Mouse (Mus musculus) ovary, postnatal 10 days (tissue): ENCODE data around the gene Lypd6.

Experiments
- DNase-seq: peaks from one replicate; pipeline ENCODE4 v3.0.0; 2022; ENCODE audit warnings: low spot score

Gene Lypd6

DNA sequence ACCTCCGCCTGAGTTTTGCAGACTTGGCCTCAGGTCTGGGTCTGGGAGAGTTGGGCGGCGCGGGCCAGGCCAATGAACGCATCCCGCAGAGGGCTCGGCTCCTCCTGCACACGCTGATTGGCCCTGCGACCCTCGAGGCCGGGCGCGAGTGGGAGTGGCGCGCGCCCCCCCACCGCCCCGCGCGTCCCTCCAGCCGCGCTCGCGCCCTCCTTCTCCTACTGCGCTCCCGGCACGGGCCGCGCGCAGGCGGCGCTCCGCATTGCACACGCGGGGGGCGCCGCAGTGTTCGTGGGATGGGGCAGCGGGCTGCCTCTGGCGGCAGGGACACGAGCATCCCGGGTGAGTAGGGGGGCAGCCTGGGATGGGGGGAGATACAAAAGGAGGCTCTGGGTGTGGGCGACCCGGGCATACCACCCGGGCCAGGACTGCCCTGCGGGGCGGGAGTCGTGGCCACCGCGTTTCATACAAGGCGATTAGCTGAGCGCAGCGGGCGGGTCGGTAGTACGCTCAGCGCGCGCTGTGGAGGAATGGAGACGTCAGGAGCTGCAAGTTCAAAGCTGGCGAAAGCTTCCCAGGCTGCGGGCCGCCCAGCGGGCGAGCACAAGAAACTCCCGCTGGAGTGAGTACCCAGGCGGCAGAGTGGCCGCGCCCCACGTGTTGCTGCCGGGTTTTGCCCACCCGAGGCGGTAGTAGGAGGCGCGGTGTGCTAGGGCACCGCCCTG, at the start of gene Lypd6:
Lypd6 (plus strand) TSS at position 184 of the 722 bp plus-strand sequence.
- DNase-seq, result peak; percentile 41

DNA sequence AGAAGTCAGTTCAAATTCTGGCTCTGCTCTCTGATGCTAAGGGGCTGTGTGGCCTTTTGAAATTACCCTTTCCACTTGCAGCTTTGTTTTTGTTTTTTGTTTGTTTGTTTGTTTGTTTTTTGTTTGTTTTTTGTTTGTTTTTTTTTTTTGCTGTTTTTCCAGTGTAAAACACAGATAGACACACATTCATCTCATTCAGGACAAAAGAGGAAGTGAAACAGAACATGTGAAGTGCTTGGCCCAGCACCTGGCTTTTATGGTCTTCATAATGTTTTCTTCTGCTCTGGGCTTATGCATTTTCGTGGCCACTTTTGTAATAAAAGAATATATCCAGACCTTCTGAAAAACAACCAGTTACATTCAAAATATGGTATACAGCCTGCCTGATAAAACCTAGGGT, 46.8 kb upstream of the Lypd6 start:
- DNase-seq, result no peak

DNA sequence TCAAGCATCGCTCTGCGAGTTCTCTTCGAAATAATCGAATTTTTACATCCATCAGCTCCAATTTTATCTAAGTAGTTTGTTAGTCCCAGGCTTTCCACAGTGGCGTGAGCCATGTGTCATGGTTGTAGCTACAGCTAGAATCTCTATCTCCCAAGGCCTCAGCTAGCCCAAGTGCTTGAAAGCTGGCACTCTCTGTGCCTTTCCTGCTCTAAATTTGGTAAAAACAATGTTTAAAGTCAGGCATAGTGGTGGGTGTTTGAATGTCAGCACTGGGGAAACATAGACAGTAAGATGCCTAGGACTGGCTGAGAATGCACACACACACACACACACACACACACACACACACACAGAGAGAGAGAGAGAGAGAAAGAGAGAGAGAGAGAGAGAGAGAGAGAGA, 40.7 kb upstream of the Lypd6 start:
- no peak for DNase-seq

DNA sequence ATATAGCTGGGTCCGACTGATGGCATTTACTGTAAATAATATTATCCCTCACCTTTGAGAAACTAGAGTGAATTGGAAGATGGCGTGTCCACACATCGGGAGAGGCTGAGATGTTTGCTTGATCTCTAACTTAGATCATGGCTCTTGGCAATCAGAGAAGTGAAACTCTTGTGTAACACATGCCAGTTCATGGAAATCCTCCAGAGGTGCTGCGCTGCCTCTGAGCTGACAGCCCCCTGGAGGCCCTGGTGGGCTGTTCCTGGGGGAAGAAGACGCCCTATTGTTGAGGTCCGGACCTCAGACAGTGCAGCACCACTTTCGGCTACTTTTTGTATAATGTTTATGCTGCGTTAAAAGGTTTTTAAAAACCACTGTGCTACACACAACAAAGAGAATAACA, 37.3 kb upstream of the Lypd6 start:
- no peak for DNase-seq

DNA sequence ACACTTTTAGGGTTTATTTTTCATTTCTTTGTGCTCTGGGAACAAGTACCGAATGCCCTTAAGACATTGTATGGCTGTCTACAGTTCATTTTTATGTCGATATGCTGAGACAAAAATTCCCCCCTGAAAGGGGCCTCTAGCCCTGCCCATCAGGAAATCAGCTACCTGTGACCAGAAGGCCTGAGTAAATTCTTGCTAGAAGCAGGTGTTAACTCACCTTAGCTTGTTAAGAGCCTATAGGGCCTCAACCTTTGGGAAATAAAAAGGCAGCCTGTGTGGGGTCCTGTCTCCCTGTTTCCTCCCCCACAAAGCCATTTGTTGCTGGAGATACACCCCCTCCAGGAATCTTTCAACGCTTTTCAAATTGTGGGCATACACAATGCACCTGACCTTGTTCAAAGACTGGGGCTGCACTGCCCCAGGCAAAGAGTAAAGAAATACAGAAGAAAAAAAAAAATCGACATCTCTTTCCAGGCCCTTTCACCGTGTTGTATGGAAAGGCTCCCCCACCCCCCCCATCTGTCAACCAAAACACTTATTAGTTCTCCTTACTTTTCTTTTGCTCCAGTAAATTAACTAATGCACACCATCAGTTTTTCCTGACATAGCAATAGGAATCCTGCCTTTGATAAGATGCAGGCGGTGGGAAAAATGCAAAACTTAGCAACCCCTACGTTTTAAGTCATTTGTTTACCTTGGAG, 21.9 kb upstream of the Lypd6 start:
- DNase-seq, result no peak

DNA sequence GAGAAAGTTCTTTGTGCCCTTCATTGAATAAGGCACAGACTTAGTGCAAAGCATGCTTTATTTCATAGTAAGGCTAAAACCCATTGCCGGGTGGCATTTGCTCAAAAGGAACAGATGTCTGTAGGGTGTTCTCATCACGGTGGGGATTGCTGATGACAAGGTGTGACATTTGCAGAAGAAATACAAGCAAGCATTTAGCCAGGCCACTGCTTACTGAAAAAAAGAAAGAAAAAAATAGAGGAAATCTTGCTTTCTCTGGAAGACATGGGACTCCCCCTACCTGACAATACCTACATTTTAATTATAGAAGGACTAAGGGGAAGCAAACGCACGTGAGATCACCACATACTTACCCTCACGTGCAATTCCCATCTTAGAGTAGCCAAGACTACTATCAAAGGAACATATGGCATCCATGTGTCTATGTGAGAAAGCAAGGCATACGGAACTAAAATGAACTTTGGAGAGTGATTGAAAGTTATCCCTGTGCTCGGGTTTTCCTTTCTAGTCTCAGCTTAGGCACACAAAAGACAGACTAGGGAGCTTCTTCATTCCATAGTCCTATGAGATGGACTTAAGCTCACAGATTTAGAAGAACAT, 21.3 kb upstream of the Lypd6 start:
- no peak for DNase-seq

DNA sequence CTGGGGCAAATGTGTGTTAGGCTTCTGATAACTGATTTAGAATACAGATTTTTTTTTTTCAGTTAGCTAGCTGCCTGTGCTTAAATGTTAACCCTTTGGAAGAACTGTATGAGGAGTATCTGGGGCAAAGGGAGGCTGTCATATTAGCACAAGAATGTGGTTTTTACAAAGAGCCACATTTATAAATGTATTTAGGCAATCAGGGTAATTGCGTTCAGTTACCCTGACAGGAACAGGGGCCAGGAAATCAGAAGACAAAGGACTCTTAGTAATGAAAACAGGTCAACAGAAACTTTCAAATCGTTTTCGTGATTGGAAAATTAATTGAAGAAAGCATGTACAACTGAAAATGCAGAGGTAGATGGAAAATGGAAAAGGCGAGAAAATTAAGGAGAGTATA, 20.4 kb upstream of the Lypd6 start:
- DNase-seq, result no peak

DNA sequence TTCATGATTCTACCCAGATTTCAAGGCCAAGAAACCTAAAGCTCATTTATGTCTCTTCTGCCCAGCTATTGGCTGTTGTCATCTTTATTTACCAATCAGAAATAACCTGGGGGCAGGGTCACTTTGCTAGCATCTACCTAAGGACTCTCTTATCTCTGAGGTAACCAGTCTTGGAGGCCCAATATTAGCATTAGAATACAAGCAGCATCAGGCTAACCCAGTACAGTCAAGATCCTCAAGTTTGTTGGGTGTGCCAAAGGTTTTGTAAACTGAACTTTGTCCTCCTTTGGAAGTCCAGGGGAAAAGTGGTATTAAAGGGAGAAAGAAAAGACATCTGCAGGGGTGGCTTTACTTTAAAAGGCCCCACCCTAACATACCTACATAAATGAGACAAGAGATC, 17.8 kb upstream of the Lypd6 start:
- DNase-seq, result no peak

DNA sequence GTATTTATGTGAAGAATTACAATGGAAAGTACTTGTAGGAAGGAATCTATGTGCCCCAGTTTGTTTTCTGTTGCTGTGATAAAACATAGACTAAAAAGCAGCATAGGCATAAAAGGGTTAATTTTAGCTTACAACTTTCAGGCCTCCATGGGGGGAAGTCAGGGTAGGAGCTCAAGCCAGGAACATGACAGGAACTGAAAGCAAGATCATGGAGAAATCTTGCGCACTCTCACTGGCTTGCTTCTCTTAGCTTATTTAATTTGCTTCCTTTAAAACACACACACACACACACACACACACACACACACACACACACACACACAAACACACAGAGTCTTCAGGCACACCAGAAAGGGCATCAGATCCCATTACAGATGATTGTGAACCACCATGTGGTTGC, 12.3 kb upstream of the Lypd6 start:
- DNase-seq, result no peak

DNA sequence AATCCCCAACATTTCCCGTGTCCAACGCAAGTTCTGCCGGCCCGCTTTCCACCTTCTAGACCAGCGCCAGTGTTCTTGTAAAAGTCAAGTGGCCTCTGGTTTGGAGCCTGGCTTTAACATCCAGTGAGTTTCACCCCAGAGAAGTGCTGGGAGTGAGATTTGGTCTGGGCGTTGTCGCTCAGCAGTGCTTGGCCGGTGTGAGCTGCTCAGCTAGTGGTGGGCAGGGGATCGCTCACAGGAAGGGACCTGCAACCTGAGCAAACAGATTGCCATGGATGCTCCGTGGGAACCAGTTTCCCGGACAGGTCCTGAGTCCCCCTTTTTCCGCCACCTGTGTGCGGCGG, 355 bp upstream of the Lypd6 start:
- DNase-seq, result no peak

DNA sequence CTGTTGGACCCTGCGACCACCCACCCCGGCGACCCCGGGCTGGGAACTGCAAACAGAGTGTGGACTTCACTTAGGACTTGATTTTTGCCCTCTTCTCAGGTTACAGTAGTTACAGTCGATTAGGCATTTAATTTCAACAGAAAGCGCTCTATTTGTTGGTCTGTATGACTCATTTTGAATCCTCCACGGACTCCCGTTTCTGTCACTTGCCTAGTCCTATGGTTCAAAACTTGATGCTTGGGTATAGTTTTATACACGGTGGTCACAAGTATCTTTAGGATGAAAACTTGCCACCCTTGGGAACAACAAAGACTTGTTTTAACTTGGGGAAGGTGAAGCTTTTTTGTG, 713 bp downstream of the Lypd6 start:
- DNase-seq, result no peak

DNA sequence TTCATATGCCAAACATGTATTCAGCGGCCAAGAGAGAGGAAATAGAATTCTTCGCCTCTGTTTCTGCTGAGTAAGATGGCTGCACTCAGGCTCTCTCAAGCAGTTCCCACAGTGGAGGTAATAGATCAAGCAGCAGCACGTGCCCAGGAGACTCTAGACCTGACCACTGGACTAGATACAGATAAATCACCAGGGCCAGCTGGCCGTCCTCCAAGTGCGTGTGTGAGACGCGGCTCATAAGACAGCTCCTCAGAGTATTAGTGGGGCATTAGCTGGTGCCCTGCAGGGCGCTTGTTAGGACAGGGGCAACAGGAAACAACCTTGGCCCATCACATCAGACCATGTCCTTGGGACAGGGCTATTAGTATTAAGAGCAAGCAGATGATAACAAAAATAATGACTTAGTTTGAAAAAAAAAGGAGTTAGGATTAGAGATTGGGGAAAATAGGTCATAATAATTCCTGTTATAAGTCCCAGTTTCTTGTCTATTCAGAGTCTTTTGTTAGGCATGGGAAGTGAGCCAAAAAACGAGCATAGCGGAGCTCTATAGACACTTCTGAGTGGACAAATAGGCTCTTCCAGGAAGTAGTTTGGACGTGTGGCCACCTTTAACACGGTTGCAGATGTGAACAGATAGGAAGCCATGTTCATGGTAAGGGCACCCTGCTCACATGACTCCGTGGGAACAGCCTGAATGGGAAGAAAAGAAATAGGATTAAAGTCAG, 3.5 kb downstream of the Lypd6 start:
- no peak for DNase-seq

DNA sequence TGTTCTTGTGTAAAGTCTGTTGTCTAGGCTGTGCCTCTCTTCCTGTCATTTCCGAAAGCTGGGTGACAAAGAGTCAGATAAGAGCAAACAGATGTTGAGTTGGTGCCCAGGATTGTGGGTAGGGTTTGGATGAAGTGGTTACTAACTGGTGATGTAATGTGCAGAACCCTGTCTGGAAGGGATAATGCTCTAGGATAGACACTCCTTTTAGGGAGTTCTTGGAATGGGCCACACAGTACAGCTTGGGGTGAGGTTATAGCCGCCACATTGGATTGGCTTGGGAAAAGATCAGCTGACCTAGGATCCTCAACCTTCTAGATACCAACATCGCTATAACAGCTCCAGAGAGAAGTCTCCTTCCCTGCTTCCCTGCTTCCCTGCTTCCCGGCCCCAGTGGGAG, 5.9 kb downstream of the Lypd6 start:
- DNase-seq, result no peak

DNA sequence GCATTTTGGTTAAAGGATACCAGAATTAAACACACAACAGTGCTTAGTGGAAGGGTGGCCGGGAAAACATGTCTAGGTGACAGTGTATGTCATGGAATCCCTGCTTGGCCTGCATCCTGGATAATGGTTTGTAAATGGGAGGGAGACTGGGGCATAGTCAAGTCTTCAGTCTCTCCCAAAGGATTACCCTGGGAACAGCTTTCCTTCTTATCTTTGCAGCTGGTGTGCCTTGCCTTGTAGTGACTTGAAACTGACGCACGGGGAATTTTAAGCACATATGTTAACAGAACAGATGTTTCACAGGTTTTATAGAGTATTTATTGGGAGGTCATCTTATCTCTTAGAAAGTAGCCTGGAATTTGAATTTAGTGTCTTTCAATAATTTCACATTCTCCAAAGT, 18.5 kb downstream of the Lypd6 start:
- no peak for DNase-seq

DNA sequence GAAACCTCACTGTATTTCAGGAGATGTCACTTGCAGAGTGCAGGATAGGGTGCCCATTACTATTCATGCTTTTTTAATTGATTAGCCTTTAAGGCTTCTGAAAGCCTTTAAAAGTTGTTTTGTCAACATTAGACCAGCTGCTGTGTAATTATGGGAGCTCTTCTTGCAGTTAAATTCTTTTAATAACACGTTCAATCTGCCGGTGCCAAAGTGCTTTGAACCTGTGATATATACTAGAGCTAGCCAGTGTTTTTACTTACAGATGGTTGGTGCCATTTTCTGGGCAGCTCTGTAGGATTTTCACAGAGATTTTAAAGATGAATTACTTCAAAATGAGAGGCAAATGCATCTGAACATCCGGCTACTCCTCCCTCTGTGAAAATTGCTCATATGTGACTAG, 21.5 kb downstream of the Lypd6 start:
- no peak for DNase-seq

DNA sequence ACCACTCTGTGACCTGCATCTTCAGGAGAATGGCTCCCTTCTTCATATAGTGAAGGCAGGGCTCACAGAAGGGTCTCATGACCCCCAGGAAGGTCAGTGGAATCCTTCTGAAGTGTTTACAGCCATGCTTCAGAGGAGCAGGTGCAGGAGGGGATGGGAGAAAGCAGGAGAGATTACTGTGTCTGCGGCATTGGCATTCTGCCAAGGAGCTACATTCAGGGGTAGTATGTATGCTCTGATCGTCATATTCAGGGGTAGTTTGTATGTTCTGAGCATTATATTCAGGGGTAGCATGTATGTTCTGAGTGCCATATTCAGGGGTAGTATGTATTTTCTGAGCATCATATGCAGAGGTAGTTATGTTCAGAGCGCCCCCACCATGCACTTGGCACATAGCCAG, 30.1 kb downstream of the Lypd6 start:
- no peak for DNase-seq

DNA sequence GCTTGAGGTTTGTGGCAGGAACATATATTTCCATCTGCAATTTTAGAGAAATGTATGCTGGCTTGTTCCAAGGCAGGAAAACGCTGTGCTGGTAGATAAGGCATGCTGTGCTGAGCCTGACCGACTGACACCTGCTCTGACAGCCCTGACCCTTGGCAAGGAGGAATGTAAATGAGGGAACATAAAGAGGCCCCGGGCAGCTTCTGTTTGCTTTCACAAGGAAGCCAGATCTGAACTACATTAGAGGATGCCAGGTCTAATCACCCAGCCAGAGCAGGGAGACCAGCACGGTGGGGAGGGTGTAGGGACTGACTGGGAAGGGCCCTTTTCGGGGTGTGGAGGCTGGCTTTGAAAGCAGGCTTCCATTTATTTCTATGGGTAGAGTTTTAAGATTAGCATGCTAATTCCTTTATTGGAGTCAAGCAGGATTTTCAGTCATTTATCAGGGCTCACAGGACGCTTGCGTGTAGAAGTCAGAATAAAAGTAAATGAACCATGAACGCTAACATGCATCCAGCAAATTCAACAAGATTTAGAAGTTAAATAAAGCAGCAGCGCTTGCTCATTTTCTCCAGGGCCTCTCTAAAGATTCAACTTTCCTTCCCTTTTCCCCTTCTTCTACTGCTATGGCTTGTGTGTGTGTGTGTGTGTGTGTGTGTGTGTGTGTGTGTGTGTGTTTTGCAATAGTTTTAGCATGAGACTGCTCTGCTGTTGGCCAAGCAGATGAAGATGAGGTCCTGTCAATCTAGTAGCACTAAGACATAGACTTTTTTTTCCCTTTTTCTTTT, 34.3 kb downstream of the Lypd6 start:
- no peak for DNase-seq

DNA sequence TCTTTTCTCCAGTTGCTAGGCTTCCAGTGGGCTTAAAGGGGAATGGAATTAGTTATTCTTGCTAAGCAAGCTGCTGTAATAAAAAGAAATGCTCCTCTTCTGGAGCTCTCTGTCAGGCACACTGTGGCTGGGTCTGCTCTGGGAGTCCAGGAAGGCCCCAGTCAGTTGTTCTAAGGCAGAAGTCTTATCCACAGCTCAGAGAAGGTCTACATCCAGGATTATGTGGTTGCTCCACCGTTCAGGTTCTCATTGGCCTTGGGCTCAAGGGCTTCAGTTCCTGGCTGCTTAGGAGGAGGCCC, 34.9 kb downstream of the Lypd6 start:
- DNase-seq, result no peak

DNA sequence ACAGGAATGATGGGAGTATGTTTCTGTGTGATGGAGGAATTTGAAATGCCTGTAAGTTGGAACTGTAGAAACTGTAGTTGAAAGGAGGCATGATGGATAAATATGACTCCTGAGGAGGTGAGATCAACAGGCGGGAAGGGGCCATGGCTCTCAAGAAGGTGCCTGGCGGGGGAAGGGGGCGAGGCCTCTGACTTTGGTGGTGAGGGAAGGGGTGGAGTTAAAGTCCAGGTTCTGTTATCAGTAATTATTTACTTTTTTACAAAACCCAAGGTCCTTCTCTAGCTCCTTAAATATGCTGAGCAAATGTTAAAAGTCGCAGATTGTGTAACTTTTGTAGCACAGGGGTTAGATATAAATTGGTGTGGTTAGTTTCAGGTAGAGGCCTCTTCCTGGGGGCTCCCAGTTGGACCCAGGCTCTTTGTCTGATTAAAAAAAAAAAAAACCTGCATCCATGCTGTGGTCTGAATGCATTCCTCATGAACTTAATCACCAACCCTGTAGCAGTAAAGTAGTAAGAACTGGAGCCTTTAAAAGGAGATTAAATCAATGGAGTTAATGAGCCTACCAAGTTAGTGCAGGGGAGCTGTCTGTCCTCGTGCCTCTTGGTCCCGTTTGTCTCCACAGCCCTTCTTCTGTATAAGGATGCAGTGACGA, 37.7 kb downstream of the Lypd6 start:
- no peak for DNase-seq

DNA sequence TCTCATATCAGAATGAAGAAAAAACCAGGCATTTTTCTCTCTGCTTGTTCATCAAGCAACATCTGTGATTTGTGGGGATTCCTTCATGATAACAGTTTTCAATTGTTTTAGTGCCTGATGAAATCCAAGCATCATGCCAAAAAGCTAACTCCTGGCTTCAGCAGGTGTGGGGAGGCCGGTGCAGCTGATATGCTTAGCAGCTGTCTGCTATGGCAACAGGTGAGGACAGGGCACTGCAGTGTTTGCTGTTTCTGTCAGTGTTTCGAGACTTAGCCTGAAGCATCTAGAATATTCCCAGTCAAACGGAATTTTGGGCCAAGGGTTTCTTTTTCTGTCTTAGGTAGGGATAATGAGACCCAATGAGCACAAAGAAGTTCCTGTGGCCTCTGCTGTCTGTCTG, 39.4 kb downstream of the Lypd6 start:
- no peak for DNase-seq

DNA sequence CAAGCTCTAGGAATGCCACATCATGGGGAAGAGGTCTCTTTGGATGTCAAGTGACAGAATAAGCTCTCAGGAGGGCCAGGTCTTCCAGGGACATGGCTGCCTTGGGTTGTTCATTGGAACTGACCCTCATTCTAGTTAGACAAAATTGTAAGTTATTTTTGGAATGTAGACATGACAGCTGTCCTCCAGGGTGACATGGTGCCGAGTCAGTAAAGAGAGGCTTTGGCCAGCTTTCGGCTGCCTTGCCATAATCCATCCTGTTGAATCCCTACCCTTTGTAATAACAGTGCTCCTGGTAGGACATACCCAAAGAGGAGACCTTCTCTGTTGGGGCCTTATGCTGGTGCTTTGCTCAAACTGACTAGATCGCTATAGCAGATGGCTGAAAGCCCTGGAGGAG, 39.8 kb downstream of the Lypd6 start:
- no peak for DNase-seq

DNA sequence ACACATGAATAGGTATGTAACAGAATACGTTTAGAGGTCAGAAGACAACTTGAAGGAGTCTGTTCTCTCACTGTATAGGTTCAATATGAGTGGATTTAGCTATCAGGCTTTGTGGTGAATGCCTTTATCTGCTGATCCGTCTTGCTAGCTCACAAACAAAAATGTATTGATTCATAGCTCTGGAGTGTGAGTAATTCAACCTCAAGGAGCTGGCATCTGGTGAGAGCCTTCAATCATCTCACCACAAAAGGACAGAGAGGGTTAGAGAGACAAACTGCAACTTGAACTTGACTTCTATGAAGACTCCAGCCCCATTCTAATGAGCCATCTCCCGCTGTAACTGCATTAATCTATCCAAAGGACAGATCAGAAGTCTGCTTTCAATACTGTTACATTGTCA, 40.6 kb downstream of the Lypd6 start:
- no peak for DNase-seq
